Mouse (Mus musculus) small intestine, adult 2 months (tissue): ENCODE measurements around the gene Cacna2d4.

Experiments
- CTCF ChIP-seq: fragments of 200-500 bp; IDR thresholded peaks from 2 replicates; pipeline ENCODE4 v1.5.1; 2012; ENCODE audit warnings: low read depth, mild to moderate bottlenecking, control low read depth, inconsistent platforms, low read length, moderate library complexity, mixed read lengths; ENCODE audit not compliant: insufficient replicate concordance, insufficient read length; ENCODE audit errors: extremely low read depth
- POLR2A ChIP-seq: fragments of 200-500 bp; IDR thresholded peaks from 2 replicates; pipeline ENCODE4 v1.6.1; 2012; ENCODE audit warnings: low read depth, mild to moderate bottlenecking, control low read depth, inconsistent platforms, low read length, moderate library complexity

DNA sequence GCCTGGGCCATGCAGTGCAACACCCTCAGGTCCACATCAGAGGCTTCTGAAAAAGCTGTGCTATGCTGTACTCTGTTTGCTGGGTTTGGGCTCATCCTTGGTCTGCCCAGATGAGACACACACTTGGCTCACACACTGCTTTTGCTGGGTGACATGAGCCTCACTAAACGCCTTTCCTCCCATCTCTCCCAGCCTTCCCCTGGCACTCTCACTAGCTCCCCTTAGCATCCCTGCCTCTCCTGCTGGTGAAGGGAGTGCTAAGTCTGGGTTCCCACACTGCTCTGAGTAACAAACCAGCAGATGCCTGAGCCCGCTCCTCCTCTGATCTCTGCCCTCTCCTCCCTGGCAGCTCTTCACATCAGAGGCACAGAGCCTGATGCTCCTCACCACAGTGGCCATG lies 40.4 kb downstream of the Cacna2d4 start:
- TF ChIP-seq CTCF (no peak), POLR2A (no peak)
